Mouse (Mus musculus) splenic B cell, adult 2 months (primary cell): ENCODE measurements around the gene Taf12.
A peak's percentile ranks its signal among the peaks of the same experiment; 100 is the strongest.

ENCODE experiments used
- DNase-seq: peaks from one replicate; pipeline ENCODE4 v3.0.0-alpha.2; 2011; ENCODE audit warnings: low read depth, low spot score
- H3K27me3 ChIP-seq: 2 replicates; pipeline ENCODE4 v1.6.1; 2012; ENCODE audit warnings: mild to moderate bottlenecking, low read length, moderate library complexity, mixed read lengths; ENCODE audit not compliant: control insufficient read depth, poor library complexity, insufficient read depth, severe bottlenecking
- H3K36me3 ChIP-seq: 2 replicates; pipeline ENCODE4 v1.6.1; 2012; ENCODE audit warnings: mild to moderate bottlenecking, low read length, moderate library complexity, mixed read lengths; ENCODE audit not compliant: control insufficient read depth, poor library complexity, insufficient read depth, severe bottlenecking

Taf12 gene

GRCm38 (mm10) chr4:132315711-132316110 is 41.5 kb downstream of the Taf12 start:
- Histone ChIP-seq H3K27me3 (no peaks in the 10 kb centered on the region), H3K36me3 (peaks cover 15% of the 10 kb centered on the region)
- DNase-seq: no peak

- Histone ChIP-seq H3K27me3 (no peaks in the 10 kb centered on the region), H3K36me3 (peaks cover 1% of the 10 kb centered on the region)
- DNase-seq: no peak
Observed at GRCm38 (mm10) chr4:132326481-132326880, 52.3 kb downstream of the Taf12 start.

- no peaks in the 10 kb centered on the region for H3K27me3 ChIP-seq
- H3K36me3 ChIP-seq: peaks cover 1% of the 10 kb centered on the region
- no peak for DNase-seq
Observed at GRCm38 (mm10) chr4:132328391-132328982, 54.3 kb downstream of the Taf12 start.

GRCm38 (mm10) chr4:132329115-132329834 is 55.1 kb downstream of the Taf12 start, which contains the start of gene Trnau1ap:
Trnau1ap (minus strand) TSS chr4:132329538.
- Histone ChIP-seq H3K27me3 (no peaks in the 10 kb centered on the region), H3K36me3 (peaks cover 1% of the 10 kb centered on the region)
- peak; percentile 94 for DNase-seq

GRCm38 (mm10) chr4:132329835-132330354 is 55.7 kb downstream of the Taf12 start:
- no peak for DNase-seq
- H3K36me3 ChIP-seq: no peaks in the 10 kb centered on the region

GRCm38 (mm10) chr4:132331960-132332359 is 57.8 kb downstream of the Taf12 start:
- Histone ChIP-seq H3K36me3 (no peaks in the 10 kb centered on the region; the same call in 1 of the 2 replicates), H3K27me3 (no peaks in the 10 kb centered on the region)
- DNase-seq: no peak

More at GRCm38 (mm10) chr4:132329835-132330354, 55.7 kb downstream of the Taf12 start:
- no peaks in the 10 kb centered on the region for H3K27me3 ChIP-seq

GRCm38 (mm10) chr4:132332880-132333279 is 58.7 kb downstream of the Taf12 start:
- no peak for DNase-seq
- Histone ChIP-seq H3K27me3 (no peaks in the 10 kb centered on the region), H3K36me3 (no peaks in the 10 kb centered on the region; the same call in 1 of the 2 replicates)

- H3K36me3 ChIP-seq: no peaks in the 10 kb centered on the region; the same call in 1 of the 2 replicates
- DNase-seq: no peak
- no peaks in the 10 kb centered on the region for H3K27me3 ChIP-seq
Observed at GRCm38 (mm10) chr4:132338943-132339342, 64.8 kb downstream of the Taf12 start.

GRCm38 (mm10) chr4:132341451-132341850 is 67.3 kb downstream of the Taf12 start:
- Histone ChIP-seq H3K36me3 (no peaks in the 10 kb centered on the region), H3K27me3 (no peaks in the 10 kb centered on the region)
- no peak for DNase-seq

GRCm38 (mm10) chr4:132344403-132345134 is 70.4 kb downstream of the Taf12 start:
- no peaks in the 10 kb centered on the region for H3K36me3 ChIP-seq
- DNase-seq: peak; percentile 20
- H3K27me3 ChIP-seq: no peaks in the 10 kb centered on the region
